Mouse (Mus musculus) right cerebral cortex, postnatal 14 days (tissue): ENCODE measurements around the gene Sbf1.

Experiments
- DNase-seq: peaks from one replicate; pipeline ENCODE4 v3.0.0; 2022

Sbf1 gene

GRCm38 (mm10) chr15:89277366-89277765 is 37.7 kb downstream of the Sbf1 start:
- DNase-seq = no peak

- DNase-seq = no peak
Observed at GRCm38 (mm10) chr15:89275497-89275896, 39.6 kb downstream of the Sbf1 start.

- DNase-seq = no peak
Observed at GRCm38 (mm10) chr15:89264485-89264884, 50.6 kb downstream of the Sbf1 start.

- DNase-seq = no peak
Observed at GRCm38 (mm10) chr15:89258997-89259396, 56.1 kb downstream of the Sbf1 start.

- no peak for DNase-seq
Observed at GRCm38 (mm10) chr15:89255330-89255729, 59.8 kb downstream of the Sbf1 start.

GRCm38 (mm10) chr15:89249063-89249462 is 66.0 kb downstream of the Sbf1 start:
- no peak for DNase-seq

GRCm38 (mm10) chr15:89241025-89241424 is 74.1 kb downstream of the Sbf1 start:
- no peak for DNase-seq

GRCm38 (mm10) chr15:89239751-89240392 is 75.2 kb downstream of the Sbf1 start:
- DNase-seq = no peak
